Mouse (Mus musculus) heart, postnatal 0 days (tissue): ENCODE measurements around the gene Hist1h4h.
"Not testable (repeated sequence)": the region's sequence is repeated elsewhere in the genome, so short reads cannot be mapped to it uniquely, and the experiment has no call there.

Source experiments
- CTCF ChIP-seq: IDR thresholded peaks from 2 replicates; pipeline ENCODE4 v1.5.1; 2016; ENCODE audit warnings: antibody characterized with exemption, control low read depth, low read depth
- EP300 ChIP-seq: IDR thresholded peaks from 2 replicates; pipeline ENCODE4 v1.6.1; 2016; ENCODE audit warnings: antibody characterized with exemption, low read depth

DNA sequence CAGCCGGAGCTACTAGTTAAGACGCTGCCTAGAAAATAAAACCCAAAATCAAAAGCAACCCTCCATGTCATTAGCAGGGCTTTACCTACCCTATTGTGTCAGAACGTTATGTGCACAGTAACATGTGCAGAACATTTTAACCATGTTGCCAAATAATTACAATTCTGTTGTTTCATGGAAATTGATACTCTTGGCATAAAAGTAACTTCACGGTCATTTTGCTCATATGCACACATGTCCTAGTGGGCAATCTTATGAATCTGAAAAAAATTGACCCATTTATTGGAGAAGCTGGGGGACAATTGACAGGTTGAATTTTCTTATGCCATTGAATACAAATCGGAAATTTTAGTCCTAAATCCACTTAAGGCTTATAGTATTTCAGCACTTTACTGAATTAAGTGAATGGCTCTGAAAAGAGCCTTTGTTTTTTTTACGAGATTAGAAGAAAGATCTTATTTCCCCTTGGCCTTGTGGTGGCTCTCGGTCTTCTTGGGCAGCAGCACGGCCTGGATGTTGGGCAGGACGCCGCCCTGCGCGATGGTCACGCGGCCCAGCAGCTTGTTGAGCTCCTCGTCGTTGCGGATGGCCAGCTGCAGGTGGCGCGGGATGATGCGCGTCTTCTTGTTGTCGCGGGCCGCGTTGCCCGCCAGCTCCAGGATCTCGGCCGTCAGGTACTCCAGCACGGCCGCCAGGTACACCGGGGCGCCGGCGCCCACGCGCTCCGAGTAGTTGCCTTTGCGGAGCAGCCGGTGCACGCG lies 39.6 kb downstream of the Hist1h4h start:
- TF ChIP-seq CTCF, EP300: not testable (repeated sequence)
